Mouse (Mus musculus) thymus, adult 2 months (tissue): ENCODE data around the gene Cep89.

Experiments used
- CTCF ChIP-seq: fragments of 200-500 bp; IDR thresholded peaks from 2 replicates; pipeline ENCODE4 v1.5.1; 2012; ENCODE audit warnings: mild to moderate bottlenecking, control low read depth, low read length, moderate library complexity, borderline replicate concordance; ENCODE audit not compliant: control insufficient read depth, poor library complexity, insufficient read depth; ENCODE audit errors: extremely low read depth
- POLR2A ChIP-seq: fragments of 200-500 bp; IDR thresholded peaks from 2 replicates; pipeline ENCODE4 v1.6.1; 2012; ENCODE audit warnings: mild to moderate bottlenecking, low read length, control low read depth, moderate library complexity; ENCODE audit not compliant: control insufficient read depth, poor library complexity, insufficient read depth; ENCODE audit errors: extremely low read depth

- TF ChIP-seq CTCF, result no peak
- no peak for TF ChIP-seq POLR2A
Observed at GRCm38 (mm10) chr7:35448867-35449266, 52.0 kb downstream of the Cep89 start.
